20 mouse cellular contexts compared by ENCODE assay signal in genomic region chr3:21859436-21859835, GRCm38 (mm10).
"Had no signal": no experiment of that assay in that cellular context is flagged by ENCODE, and none has a peak within 500 bp of the region (broad histone marks: within the 10 kb centered on the region; RNA-seq: fewer than 3 reads in every experiment).

No protein-coding gene starts in this region.

- DNase-seq: kidney, postnatal 25 days; layer of hippocampus, adult 9-11 months; liver; lung, adult 2 months; lung, postnatal 14 days; lung, postnatal 4 days; midbrain, embryonic 14.5 days; retina, postnatal 1 day; right cerebral cortex, postnatal 25 days; spleen, adult 18-20 months; thymus, postnatal 25 days had no signal

- H3K4me1 ChIP-seq: limb, embryonic 13.5 days; liver, embryonic 12.5 days; liver, embryonic 15.5 days; neural tube, embryonic 13.5 days; stomach, embryonic 15.5 days had no signal

- ATAC-seq: liver, embryonic 12.5 days had no signal

- H3K4me3 ChIP-seq: layer of hippocampus, adult 2 months; limb, embryonic 10.5 days; limb, embryonic 13.5 days; liver, embryonic 12.5 days; liver, embryonic 15.5 days; neural tube, embryonic 13.5 days; stomach, embryonic 15.5 days had no signal

- H3K4me2 ChIP-seq: limb, embryonic 13.5 days; liver, embryonic 12.5 days; liver, embryonic 15.5 days; midbrain, embryonic 11.5 days; neural tube, embryonic 13.5 days; stomach, embryonic 15.5 days had no signal

- H3K27ac ChIP-seq: kidney, postnatal 0 days; layer of hippocampus, adult 2 months; limb, embryonic 10.5 days; limb, embryonic 13.5 days; liver, embryonic 12.5 days; liver, embryonic 15.5 days; neural tube, embryonic 13.5 days; stomach, embryonic 15.5 days had no signal

- H3K27me3 ChIP-seq: limb, embryonic 13.5 days; liver, embryonic 12.5 days; liver, embryonic 15.5 days; neural tube, embryonic 13.5 days; stomach, embryonic 15.5 days had no signal

- H3K9me3 ChIP-seq: limb, embryonic 10.5 days; limb, embryonic 13.5 days; liver, embryonic 12.5 days; liver, embryonic 15.5 days; neural tube, embryonic 13.5 days; stomach, embryonic 15.5 days had no signal

- H3K9ac ChIP-seq: limb, embryonic 13.5 days; liver, embryonic 12.5 days; liver, embryonic 15.5 days; neural tube, embryonic 13.5 days; stomach, embryonic 15.5 days had no signal

- H3K36me3 ChIP-seq: limb, embryonic 10.5 days; limb, embryonic 13.5 days; liver, embryonic 12.5 days; liver, embryonic 15.5 days; neural tube, embryonic 13.5 days; stomach, embryonic 15.5 days had no signal
